Mouse (Mus musculus): Measurements from ENCODE around the gene Ebf4. TPM values are rescaled to one million over a fixed set of nuclear protein-coding genes. Genes with fewer than 3 reads are reported as not detected.

Gene Ebf4
- total RNA-seq, 2 experiments from 2014 or later, result 3.4 to 3.7 TPM

DNA sequence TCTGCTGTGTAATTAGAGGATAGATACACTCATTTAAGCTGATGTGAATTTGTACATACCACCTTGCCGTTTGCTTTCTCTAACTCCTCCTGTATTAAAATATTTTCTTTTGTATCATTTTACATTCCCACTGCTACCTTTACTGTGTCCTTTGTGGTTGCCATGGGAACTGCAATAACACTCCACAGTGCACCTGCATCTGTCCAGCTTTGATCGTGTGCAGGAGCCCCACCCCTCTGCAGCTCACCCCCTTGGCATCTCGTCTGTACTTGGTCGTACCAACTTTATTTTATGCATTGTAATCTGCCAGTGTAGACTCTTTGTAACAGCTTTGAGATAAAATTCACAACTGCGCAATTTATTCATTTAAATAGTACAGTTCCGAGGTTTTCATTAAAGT, 88.9 kb downstream of the Ebf4 start:
- no peak for DNase-seq

DNA sequence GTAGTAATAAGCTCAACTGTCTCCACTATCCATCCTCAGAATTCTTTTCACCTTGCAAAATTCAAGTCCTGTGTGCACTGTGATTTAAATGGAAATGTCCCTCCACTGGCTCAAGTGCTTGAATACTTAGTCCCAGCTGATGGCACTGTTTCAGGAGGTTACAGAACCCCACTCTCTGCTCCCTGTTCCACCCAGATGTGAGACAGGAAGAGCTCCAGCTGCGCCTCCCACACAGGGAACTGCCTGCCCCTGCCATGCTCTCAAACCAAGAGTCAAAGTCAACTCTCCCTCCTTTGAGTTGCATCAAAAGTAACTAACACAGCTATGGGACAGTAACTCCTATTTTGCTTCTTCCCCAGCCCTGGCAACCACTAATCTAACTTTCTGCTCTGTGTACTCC, 91.2 kb downstream of the Ebf4 start:
- DNase-seq, result no peak

DNA sequence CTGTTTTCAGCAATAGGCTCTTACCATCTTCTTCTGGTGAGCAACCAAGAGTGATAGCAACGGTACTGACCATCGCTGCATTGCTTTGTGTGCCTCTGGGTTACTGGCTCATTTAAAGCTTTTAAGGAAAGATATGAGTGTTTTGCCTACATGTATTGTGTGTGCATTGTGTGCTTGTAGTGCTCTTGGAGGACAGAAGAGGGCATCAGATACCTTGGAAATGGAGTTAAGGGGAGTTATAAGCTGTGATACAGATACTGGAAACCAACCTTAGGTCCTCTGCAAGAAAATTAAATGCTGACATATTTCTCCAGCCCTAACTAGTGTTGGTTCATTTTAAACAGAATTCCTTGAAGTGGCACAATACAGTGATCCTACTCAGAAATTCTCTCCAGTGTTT, 93.8 kb downstream of the Ebf4 start:
- DNase-seq, result no peak

DNA sequence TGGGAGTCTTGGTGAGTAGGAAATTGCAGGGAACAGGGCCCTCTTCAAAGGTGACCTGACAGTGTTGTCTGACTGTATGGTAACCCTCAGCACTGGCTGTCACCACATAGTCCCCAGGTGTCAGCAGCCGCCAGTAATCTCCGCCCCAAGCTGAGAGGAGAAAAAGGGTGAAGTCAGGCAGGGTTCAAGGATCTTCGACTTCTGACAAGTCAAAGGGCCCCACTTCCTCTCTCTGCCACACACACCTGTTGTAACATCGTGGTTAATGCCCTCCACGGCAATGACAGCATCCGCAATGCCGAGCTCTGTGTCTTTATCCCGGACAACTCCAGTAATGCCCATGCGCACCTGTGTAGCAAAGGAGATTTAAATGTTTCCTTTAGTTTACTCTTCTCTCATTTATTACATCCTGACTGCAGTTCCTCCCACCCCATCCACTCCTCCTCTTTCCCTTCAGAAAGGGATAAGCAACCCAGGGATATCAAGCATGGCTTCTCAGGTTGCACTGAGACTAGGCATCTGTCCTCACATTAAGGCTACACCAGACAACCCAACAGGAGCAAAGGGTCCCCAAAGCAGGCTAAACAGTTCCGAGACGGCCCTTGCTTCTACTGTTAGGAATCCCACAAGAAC, 96.1 kb downstream of the Ebf4 start:
- no peak for DNase-seq

DNA sequence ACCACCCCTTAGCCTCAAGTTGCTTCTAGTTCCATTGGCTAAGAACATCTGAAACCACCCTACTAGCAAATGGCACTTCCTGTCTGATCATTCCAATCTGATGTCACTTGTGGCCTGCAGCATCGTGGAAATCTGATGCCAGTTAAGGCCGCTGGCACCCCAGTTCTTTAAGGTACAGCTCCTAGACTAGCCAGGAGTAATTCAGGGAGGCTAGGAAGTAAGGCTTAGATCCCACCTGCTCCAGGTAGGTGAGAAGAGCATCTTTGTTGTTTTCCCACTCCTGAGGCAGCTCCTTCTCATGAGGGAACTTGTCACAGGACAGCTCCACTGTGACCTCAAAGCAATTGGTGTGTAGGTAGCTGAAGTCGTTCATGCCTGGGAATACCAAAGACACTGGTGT, 97.9 kb downstream of the Ebf4 start:
- DNase-seq, result no peak

DNA sequence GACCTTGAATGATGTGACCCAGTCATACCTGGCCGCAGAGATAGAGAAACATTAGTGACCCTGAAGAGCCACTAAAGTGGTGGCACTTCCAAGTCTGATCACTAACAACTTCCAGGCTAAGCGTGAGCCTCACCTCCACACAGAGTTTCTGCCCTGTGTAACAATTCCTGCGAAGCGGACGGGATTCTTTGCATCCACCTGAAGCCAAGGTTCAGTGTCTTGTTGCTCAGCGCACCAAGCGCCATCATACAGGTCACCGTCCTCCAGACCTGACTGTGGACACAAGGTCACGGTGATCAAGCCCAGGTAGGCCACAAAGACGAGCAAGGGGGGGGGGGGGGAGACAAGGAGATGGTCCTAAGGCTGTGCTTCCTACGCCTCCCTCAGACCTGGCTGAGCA, 100.7 kb downstream of the Ebf4 start:
- no peak for DNase-seq

DNA sequence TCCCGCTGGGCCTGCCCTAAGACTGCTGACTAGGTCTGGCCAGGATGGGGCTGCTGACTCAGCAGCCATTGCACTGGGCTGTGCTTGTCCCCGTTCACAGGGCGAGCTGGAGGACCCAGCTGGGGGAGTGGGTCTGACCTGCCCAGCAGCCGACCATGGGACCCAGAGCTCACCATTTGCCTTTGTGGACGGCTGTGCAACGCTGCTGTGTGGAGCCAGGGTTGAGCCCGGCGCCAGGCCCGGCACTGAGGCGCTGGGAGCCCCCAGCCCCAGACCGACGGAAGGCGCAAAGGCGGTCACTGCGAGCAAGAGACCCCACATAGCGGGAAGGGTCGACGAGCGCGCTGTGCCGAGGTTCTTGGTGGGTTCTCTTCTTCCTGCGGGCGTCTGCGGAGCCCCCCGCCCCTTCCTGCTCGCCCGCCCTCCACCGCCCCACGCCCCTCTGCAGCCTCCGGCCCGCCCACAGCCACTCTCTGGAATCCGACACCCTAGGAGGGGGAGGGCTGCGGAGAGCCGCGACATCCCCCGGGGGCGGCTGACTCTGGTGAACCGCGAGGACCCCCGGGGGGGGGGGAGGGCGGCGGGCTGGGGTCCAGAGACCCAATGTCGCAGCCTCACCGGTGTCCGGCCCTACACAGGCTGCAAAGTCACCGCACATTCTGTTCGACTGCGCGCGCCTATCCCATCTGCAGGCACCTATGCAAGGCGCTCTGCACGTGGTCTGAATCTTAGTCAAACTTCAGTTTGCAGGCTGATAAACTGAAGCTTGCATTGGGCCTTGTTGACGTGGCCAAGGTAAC, 102.4 kb downstream of the Ebf4 start, which contains the start of gene Cpxm1:
Gene Cpxm1 (minus strand): TSS at position 389 of the 800 bp plus-strand sequence.
- DNase-seq, result peak in 1 of 2 experiments; percentile 22

DNA sequence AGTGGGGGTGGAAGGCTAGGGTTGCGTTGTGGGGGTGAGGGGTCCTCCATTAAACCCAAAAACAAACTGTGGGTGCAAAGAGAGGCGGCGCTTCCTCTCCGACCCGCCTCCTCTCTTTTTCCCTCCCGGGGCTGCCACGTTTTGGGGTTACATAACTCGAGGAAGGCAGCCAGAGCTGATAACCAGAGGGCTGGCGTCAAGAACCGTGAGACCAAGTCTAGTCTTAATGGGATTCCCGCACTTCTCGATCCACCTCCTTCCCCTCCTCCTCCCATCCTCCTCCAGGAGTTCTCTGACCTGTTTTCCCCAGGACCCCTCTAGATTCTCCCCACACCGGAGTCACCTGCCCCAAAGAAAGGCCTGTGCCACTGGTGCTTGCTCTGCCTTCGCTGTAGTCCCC, 103.1 kb downstream of the Ebf4 start:
- peak in 1 of 2 experiments; percentile 31 for DNase-seq

DNA sequence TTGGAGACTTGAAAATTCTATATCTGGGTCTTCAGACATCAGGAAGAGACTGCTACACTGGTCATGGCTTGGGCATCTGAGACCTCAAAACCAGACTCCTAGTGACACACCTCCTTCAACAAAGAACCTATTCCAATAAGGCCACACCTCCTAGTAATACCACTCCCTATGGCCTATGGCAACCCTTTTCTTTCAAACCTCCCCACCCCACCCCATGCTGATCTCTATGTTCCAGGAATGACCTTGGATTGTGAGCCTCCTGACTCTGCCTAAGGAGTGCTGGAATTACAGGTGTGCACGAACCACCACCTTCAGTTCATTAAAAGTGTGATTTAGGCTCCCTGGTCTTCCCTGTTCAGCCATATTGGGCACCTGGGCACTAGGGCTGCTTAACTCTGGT, 105.1 kb downstream of the Ebf4 start:
- DNase-seq, result no peak

DNA sequence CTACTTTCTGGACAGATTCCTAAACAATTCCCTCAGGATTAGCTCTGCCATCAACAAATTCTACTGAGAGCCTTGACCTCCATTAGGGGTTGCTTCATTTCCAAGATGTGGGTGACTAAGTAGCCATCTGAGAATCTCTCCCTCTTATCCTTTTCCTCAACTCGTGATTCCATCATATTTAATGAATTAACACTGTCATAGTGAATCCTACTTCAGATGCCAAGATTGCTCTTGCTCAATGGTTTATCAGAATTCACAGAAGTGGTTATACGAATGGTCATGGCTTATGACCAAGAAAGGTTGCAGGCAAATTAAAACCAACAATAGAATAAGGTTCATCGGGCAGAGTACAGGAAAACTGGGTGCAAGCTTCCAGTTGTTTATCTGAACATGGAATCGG, 106.9 kb downstream of the Ebf4 start:
- no peak for DNase-seq

DNA sequence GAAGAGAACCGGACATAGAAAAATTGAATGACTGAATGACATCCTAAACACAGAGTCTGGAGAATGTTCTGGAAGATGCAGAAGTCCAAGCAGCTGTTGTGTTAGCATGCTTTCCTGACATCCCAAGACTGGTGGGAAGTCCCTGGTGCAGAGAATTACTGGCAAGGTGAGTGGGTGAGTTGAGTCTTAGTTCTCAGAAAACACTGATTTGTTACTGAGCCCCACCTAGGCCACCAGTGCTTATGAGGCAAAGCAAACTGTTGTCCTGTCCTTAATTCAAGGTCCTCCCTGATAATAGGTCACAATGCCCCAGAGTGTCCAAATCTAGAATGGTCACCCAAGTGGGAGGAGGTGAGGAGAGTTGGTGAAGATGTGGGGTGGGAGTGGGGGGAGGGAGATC, 110.0 kb downstream of the Ebf4 start, which contains the start of the genes Gm28372 and 1700020A23Rik:
Gene Gm28372 (plus strand): TSS at position 301 of the 400 bp plus-strand sequence.
Gene 1700020A23Rik (plus strand): TSS at position 321 of the 400 bp plus-strand sequence.
- DNase-seq, result no peak

DNA sequence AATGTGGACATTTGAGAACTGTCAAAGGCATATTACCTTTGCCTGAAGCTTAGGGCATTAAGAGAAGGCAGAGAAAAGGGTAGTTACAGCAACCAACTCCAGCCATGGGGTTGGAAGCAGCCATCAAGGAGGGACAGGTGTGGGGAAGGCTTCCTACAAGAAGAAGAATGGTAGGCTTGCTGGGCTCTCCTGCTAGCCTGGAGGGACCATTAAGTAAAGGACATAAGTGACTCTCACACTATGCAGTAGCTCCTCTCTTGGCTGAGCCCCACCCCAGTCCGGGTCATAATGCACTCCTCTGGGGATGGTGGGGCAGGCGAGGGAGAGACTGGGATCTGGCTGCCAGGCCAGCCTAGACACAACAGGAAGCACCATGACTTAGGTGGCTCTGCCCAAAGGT, 111.2 kb downstream of the Ebf4 start, which contains the start of gene Tmem239:
Gene Tmem239 (plus strand): TSS at position 301 of the 400 bp plus-strand sequence.
- DNase-seq, result no peak

DNA sequence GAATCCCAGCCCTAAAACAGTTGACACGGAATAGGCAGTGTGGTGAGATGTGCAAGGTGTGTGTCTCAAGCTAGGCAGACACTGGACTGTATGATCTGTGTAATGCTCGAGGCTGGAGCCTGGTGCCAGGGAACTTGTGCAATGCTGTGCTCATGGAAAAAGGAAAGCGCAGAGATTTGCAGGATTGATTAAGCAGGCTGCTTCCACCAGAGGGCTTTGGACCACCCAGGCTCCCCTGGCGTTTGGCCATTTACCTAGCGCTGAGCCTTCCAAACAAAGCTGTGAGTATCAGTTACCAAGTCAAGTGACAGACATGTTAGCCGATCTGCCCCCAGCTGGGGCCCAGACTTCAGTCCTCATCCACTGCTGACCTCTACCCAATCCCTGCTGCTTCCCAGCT, 113.2 kb downstream of the Ebf4 start:
- no peak for DNase-seq

DNA sequence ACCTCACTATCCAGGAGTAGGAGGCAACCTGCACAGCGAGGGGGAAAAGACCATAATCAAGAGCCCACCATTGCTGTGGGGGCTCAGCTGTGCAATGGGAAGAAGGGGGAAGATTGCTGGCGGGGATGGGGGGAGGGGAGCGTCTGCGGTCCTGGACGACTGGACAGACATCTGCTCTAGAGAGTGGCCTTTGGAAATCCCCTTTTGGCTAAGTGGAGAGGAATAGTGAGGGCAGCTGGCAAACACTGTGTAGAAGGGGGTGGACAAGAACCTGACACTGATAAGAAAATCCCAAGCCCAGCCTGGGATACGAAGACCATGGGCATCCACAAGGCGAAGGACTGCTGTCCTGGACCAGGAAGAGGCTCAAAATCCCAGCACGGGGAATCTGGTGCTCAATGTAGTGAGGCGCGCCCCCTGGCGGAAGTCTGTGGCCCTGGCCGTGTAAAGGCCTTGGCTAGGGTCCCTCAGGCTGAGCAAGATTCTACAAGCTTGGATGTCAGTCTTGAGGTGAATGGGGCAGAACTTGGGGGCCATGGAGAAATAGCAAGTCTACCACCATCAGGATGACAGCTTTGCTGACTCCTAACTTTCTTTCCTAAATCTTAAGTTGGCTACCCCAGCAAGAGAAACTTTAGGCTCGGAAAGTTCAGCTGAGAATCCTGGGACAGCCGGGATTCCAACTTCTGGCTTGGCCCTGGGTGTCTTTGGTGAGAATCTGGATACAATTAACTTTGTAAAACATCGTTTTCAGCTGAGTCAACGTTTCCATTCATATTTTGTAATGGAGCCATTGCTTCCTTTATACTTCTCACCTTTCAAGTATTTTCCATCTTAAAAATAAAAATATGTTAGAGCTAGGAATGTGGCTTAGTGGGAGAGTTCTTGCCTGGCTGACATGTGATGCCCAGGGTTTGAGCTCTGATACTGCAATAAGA, 116.9 kb downstream of the Ebf4 start:
- peak; percentile 89 to 92 for DNase-seq

DNA sequence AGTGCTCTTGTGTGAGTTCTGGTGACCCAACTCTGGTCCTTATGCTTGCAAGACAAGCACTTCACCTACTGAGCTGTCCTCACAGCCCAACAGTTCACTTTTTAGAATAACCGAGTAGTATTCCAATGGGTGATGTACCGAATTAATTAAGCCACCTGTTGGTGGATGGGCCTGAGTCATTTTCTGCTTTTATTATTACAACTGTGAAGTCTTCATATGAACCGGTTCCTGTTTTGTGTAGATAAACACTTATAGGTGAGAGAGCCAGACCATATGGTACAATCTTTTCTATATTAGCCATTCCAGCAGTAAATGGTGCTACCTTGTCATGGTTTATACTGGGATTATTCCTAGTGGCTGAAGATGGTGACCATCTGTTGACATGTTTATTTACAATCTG, 117.8 kb downstream of the Ebf4 start:
- no peak for DNase-seq

DNA sequence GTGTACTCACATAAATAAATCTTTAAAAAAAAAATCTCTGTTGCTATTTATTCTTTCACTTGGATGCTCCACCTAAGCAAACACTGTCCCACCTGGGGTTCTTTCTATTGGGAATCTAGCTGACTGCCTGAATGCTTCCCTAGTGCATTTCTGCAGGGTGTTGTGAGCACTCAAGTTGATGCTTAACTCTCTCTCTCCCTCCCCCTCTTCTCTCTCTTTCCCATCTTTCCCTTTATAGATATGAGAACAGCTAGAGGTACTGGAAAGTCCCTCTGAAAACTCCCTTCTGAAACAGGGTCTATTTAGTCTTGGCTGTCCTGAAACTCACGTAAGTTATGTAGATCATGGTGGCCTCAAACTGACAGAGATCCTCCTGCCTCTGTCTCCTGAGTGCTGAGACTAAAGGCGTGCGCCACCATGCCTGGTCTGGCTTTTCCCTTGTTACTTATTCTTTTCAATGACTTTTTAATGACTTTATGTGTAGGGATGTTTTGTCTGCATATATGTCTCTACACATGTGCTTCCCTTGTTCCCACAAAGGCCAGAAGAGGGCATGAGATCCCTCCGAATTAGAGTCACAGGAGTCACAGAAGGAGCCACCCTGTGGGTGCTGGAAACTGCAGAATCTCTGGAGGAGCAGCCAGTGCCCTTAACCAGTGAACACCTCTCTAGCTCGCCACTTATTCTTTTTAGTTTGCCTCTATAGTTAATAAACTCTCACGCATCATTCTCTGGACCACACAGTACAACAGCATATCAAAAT, 119.3 kb downstream of the Ebf4 start:
- DNase-seq, result no peak

Other genes with a start within 250 kb of the Ebf4 start
- not detected for gene Tgm6, start 182.8 kb upstream of the Ebf4 start, total RNA-seq (2021)
- 100 to 1,000 TPM; 184 to 187 TPM for gene Snrpb, start 115.8 kb upstream of the Ebf4 start, total RNA-seq (2021)
- not detected for gene Tmc2, start 100.0 kb upstream of the Ebf4 start, total RNA-seq (2021)
- gene Nop56, start 20.7 kb upstream of the Ebf4 start, total RNA-seq (2021), result 100 to 1,000 TPM in 1 of 2 experiments, 10 to 100 TPM in 1; 94.9 to 131 TPM
- 100 to 1,000 TPM; 421 to 428 TPM for gene Idh3b, start 10.6 kb upstream of the Ebf4 start, total RNA-seq (2021)
- gene Cpxm1, start 102.4 kb downstream of the Ebf4 start, total RNA-seq (2021), result 10 to 100 TPM in 1 of 2 experiments, 1 to 10 TPM in 1; 7.1 to 11.3 TPM
- gene Gm28372, start 110.1 kb downstream of the Ebf4 start, total RNA-seq (2021), result not detected
- gene 1700020A23Rik, start 110.1 kb downstream of the Ebf4 start, total RNA-seq (2021), result not detected
- gene Tmem239, start 111.3 kb downstream of the Ebf4 start, total RNA-seq (2021), result not detected
- gene Vps16, start 129.2 kb downstream of the Ebf4 start, total RNA-seq (2021), result 10 to 100 TPM; 62.9 to 63.9 TPM
- 10 to 100 TPM; 12.9 to 14.6 TPM for gene Pced1a, start 129.5 kb downstream of the Ebf4 start, total RNA-seq (2021)
- gene Ptpra, start 155.1 kb downstream of the Ebf4 start, total RNA-seq (2021), result 100 to 1,000 TPM; 117 to 143 TPM